Mouse (Mus musculus) kidney, adult 2 months (tissue): ENCODE measurements around the gene Ints5. TPM values are rescaled to one million over a fixed set of nuclear protein-coding genes. Genes with fewer than 3 reads are reported as not detected.

ENCODE experiments used
- DNase-seq: peaks from one replicate; pipeline ENCODE4 v3.0.0; 2021
- H3K27ac ChIP-seq: fragments of 200-500 bp; 2 replicates; pipeline ENCODE4 v1.5.1; 2012; ENCODE audit warnings: low read depth, low read length, control low read depth, inconsistent platforms; ENCODE audit not compliant: insufficient read depth
- H3K27me3 ChIP-seq: fragments of 200-500 bp; replicated peaks from 2 replicates; pipeline ENCODE4 v1.6.1; 2012; ENCODE audit warnings: mild to moderate bottlenecking, moderate library complexity, low read length, inconsistent platforms; ENCODE audit not compliant: control insufficient read depth, insufficient read depth
- H3K36me3 ChIP-seq: fragments of 200-500 bp; 2 replicates; pipeline ENCODE4 v1.6.1; 2012; ENCODE audit warnings: mild to moderate bottlenecking, moderate library complexity, low read length, inconsistent platforms; ENCODE audit not compliant: control insufficient read depth, insufficient read depth
- H3K4me1 ChIP-seq: fragments of 200-500 bp; 2 replicates; pipeline ENCODE4 v1.6.1; 2011; ENCODE audit warnings: low read length; ENCODE audit not compliant: control insufficient read depth, insufficient read depth
- H3K4me3 ChIP-seq: fragments of 200-500 bp; 2 replicates; pipeline ENCODE4 v1.5.1; 2011; ENCODE audit warnings: mild to moderate bottlenecking, low read depth, low read length, control low read depth; ENCODE audit not compliant: insufficient read depth
- CTCF ChIP-seq: fragments of 200-500 bp; conservative IDR thresholded peaks from 2 replicates; pipeline ENCODE4 v1.5.1; 2011; ENCODE audit warnings: low read depth, mild to moderate bottlenecking, control low read depth, low read length, moderate library complexity, mixed read lengths; ENCODE audit not compliant: insufficient read depth, insufficient read length
- POLR2A ChIP-seq: fragments of 200-500 bp; IDR thresholded peaks from one replicate; pipeline ENCODE4 v1.6.1; 2011; ENCODE audit warnings: low read depth, low read length, control low read depth
- WGBS: fragments of 180-500 bp; shearing (Covaris S2); methylation state at CpG from one replicate; pipeline ENCODE4 v1.1.7; 2018; 5-methylcytosine and 5-hydroxymethylcytosine counted together
- polyA plus RNA-seq: library from polyadenylated mRNA; depleted of rRNA; stranded (reverse); fragments of >200 nt; gene quantifications from 2 replicates; pipeline ENCODE4 v1.2.3, GENCODE M21; 2012; rRNA removed

Gene Ints5
- polyA plus RNA-seq, 1 experiment: 16.7 TPM

DNA sequence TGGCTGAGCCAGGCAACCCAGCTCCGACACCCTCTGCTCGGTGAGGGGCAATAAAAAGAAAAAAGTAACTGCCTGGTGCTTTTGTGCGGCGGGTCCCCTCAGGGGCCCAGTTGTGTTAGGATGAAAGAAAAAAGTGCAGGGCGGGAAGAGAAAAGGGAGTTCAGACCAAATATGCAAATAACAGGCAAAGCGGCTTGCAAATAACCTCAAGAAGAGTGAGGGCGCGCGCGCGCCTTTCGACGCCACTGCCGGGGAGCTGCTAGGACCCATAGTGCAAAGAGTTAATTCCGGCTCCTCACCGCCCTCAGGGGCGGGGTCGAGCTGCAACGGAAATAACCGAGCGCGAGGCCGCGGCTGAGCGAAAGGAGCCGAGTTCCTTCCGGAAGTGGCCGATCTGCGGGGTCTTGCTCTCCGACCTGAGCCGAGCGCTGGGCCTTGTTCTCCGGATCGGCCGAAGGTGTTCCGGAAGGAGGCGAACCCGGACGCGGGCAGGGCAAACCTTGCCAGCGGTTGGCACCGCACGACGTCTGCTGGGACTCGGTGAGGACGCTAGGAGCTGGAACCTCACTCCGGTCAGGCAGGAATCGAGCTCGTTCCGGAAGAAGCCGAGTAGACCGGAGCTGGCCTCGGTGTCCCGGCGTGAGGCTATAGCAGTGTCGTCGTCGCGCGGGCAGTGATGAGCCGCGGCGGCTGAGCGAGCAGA is 48.9 kb downstream of the Ints5 start, which contains the start of gene Mta2:
TSS of gene Mta2 (plus strand) at position 361 of the 703 bp plus-strand sequence.
- TF ChIP-seq CTCF: no peak
- peak; percentile 69 for TF ChIP-seq POLR2A
- WGBS: under 1% methylated on average over 64 of the region's 64 CpGs

DNA sequence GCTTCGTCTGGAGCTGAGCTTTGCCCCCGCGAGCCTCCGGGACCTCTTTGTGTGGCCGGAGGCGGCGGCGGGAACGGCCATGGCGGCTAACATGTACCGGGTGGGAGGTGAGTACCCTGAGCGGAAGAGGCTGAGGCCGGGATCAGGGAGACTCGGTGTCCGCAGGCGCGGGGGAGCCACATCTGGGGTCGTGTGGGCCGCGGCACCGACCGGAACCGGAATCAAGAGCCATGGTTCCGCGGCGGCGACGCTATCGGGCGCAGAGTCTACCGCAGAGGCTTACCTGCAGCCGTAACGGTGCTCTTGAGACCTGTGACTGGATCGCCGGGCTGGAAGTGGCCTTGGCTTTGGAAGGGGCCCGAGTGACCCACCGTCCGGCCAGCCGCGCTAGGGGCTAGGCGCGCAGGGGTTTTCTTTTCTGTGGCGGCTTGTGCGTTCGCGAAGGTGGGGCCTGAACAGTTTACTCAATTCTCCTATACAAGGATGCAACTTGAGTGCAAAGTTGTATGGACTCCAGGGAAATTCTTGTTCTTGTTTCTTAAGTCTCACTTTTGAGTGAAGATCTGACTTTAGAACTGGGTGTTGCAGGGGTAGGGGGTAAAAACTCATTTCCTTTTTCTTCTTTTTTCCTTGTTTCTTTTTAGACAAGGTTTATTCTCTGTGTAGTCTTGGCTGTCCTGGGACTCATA is 49.6 kb downstream of the Ints5 start:
- WGBS: under 1% methylated on average over 45 of the region's 46 CpGs
- no peak for TF ChIP-seq CTCF
- no peak for TF ChIP-seq POLR2A
- no peaks in the 10 kb centered on the region for H3K27me3 ChIP-seq
- peaks cover 9% of the 10 kb centered on the region for H3K36me3 ChIP-seq
- peak overlapping the region; percentile 94 for H3K27ac ChIP-seq
- peak; percentile 66 for DNase-seq
- H3K4me1 ChIP-seq: peaks cover 4% of the 10 kb centered on the region; the same call in 1 of the 2 replicates
- H3K4me3 ChIP-seq: peak overlapping the region; percentile 88

More for the DNA sequence above, 48.9 kb downstream of the Ints5 start, which contains the start of gene Mta2:
- Histone ChIP-seq H3K4me3 (peak within 1 kb of the TSS; percentile 88), H3K36me3 (peaks cover 7% of the 10 kb centered on the region), H3K27me3 (no peaks in the 10 kb centered on the region), H3K4me1 (peaks cover 7% of the 10 kb centered on the region; the same call in 1 of the 2 replicates), H3K27ac (peak within 1 kb of the TSS; percentile 94)
- DNase-seq: peak; percentile 98

DNA sequence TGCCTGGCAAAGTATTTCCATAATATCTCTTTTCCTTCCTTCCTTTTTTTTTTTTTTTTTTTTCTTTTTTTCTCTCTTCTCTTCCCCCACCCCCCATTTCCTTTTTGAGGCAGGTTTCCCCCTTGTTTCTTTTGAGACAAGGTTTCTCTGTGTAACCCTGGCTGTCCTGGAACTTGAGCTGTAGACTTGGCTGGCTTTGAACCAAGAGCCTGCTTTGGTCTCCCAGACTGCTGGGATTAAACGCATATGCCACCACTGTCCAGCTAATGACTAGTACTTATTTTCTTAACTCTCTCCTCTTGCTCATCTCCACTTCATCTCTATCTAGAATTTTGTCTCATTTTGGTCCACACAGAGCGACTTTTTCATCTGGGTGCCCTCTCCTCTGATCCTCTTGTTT is 50.2 kb downstream of the Ints5 start:
- peak overlapping the region; percentile 88 for H3K4me3 ChIP-seq
- no peaks in the 10 kb centered on the region for H3K27me3 ChIP-seq
- 45% methylated on average over 2 of the region's 2 CpGs for WGBS
- H3K4me1 ChIP-seq: peaks cover 4% of the 10 kb centered on the region; the same call in 1 of the 2 replicates
- no peak overlapping the region for H3K27ac ChIP-seq
- H3K36me3 ChIP-seq: peaks cover 11% of the 10 kb centered on the region
- DNase-seq: no peak
- TF ChIP-seq POLR2A (no peak), CTCF (no peak)

DNA sequence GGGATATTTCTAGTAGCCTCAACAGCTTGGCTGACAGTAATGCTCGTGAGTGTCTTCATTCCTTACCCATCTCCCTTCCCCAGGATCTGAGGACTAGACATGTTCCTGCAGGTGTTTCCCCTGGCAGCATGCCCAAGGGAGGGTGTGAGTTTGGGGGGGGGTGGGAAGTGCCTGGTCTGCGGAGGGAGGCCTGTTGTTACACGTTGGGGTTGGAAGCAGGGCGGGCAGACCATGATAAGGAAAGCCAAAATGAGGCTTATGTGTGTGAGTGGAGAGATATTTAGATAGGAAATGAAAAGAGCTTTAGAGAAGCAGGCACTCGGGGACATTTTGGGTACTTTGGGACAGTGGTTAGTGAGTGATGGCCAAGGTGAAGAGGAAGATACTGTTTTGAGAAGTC is 51.3 kb downstream of the Ints5 start:
- DNase-seq: peak; percentile 40
- no peak for TF ChIP-seq CTCF
- TF ChIP-seq POLR2A: no peak

DNA sequence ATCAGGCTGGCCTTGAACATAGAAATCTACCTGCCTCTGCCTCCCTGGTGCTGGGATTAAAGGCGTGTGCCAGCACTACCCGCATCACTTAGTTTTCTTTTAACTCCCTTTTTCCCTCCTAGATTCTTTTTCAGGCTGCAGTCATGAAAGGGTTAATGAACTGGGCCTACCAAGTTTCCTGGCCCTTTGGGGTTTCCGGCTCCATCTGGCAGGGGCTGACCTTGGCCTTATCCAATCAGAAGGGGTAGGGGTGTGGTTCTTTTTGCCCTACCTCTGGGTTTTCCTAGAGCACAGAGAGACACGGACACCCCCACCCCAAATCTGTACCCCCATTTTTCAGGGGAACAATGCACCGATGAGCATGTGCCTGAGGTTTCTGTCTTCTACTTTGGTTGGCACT is 51.9 kb downstream of the Ints5 start:
- TF ChIP-seq POLR2A (no peak), CTCF (no peak)
- no peaks in the 10 kb centered on the region for H3K27me3 ChIP-seq
- DNase-seq: peak; percentile 84
- peaks cover 4% of the 10 kb centered on the region; the same call in 1 of the 2 replicates for H3K4me1 ChIP-seq
- 19% methylated on average over 5 of the region's 5 CpGs for WGBS
- H3K27ac ChIP-seq: no peak overlapping the region
- H3K4me3 ChIP-seq: no peak overlapping the region
- H3K36me3 ChIP-seq: peaks cover 11% of the 10 kb centered on the region

More for the DNA sequence above, 51.3 kb downstream of the Ints5 start:
- Histone ChIP-seq H3K4me3 (no peak overlapping the region), H3K36me3 (peaks cover 11% of the 10 kb centered on the region), H3K4me1 (peaks cover 4% of the 10 kb centered on the region; the same call in 1 of the 2 replicates), H3K27ac (no peak overlapping the region), H3K27me3 (no peaks in the 10 kb centered on the region)
- WGBS: 43% methylated on average over 5 of the region's 5 CpGs

DNA sequence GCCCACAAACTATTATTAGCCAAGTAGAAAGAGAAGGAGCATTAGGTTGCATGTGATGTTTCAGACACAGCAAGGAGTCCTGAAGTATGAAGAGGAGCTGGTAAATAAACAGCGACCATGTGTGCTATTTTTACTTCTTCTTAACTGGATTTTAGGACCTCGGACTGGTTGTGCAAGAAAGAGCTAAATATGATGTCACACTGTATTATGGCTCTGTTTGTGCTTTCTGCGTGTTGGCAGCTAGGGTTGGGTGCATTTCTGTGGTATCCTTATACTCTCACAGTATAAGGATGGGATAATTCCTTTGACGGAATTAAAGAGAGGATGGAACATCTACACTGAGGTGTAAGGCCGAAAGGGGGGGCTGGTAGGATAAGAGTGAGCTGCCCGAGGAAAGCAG is 52.4 kb downstream of the Ints5 start:
- no peak for DNase-seq
- 60% methylated on average over 6 of the region's 6 CpGs for WGBS
- peaks cover 11% of the 10 kb centered on the region for H3K36me3 ChIP-seq
- H3K27ac ChIP-seq: no peak overlapping the region
- peaks cover 4% of the 10 kb centered on the region; the same call in 1 of the 2 replicates for H3K4me1 ChIP-seq
- TF ChIP-seq CTCF: no peak
- H3K4me3 ChIP-seq: no peak overlapping the region
- no peaks in the 10 kb centered on the region for H3K27me3 ChIP-seq

DNA sequence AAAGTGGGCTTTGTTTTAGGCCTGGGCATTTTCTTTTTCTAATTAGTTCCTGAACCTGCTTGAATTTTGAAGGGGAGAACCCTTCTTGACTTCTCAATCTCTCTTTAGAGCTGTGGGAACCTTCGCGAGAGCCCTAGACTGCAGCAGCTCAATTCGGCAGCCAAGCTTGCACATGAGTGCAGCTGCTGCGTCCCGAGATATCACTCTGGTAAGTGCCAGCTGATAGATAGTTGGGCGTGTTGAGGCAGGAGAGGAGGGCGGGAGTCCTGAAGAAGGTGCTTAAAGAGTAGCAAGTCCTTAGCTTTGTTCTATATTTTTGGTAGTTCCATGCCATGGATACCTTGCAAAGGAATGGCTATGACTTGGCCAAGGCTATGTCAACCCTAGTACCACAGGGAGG is 54.1 kb downstream of the Ints5 start:
- TF ChIP-seq POLR2A (no peak), CTCF (no peak)
- Histone ChIP-seq H3K4me1 (peaks cover 4% of the 10 kb centered on the region; the same call in 1 of the 2 replicates), H3K4me3 (no peak overlapping the region), H3K36me3 (peaks cover 13% of the 10 kb centered on the region), H3K27me3 (no peaks in the 10 kb centered on the region), H3K27ac (no peak overlapping the region)
- no peak for DNase-seq
- 92% methylated on average over 7 of the region's 7 CpGs for WGBS

Other genes with a start within 250 kb of the Ints5 start
- gene Chrm1, start 229.2 kb upstream of the Ints5 start, polyA plus RNA-seq: 0.53 and 0.62 TPM in 2 replicates
- gene Slc3a2, start 169.6 kb upstream of the Ints5 start, polyA plus RNA-seq: 560 and 573 TPM in 2 replicates
- 28.2 and 29.3 TPM in 2 replicates for gene Wdr74, start 157.2 kb upstream of the Ints5 start, polyA plus RNA-seq
- gene 1700092M07Rik, start 152.3 kb upstream of the Ints5 start, polyA plus RNA-seq: 0.39 TPM in 1 of 2 replicates, not detected in the other
- 51.4 and 59.4 TPM in 2 replicates for gene Stx5a, start 151.6 kb upstream of the Ints5 start, polyA plus RNA-seq
- gene Nxf1, start 135.9 kb upstream of the Ints5 start, polyA plus RNA-seq: 84.0 and 89.7 TPM in 2 replicates
- 238 and 291 TPM in 2 replicates for gene Tmem223, start 122.0 kb upstream of the Ints5 start, polyA plus RNA-seq
- 105 and 110 TPM in 2 replicates for gene Tmem179b, start 118.5 kb upstream of the Ints5 start, polyA plus RNA-seq
- gene Taf6l, start 106.6 kb upstream of the Ints5 start, polyA plus RNA-seq: 10.4 and 12.1 TPM in 2 replicates
- gene Polr2g, start 94.4 kb upstream of the Ints5 start, polyA plus RNA-seq: 60.7 and 72.9 TPM in 2 replicates
- 1.4 and 1.6 TPM in 2 replicates for gene Zbtb3, start 90.5 kb upstream of the Ints5 start, polyA plus RNA-seq
- gene Ttc9c, start 73.7 kb upstream of the Ints5 start, polyA plus RNA-seq: 15.4 and 18.7 TPM in 2 replicates
- 19.3 and 25.5 TPM in 2 replicates for gene Hnrnpul2, start 73.0 kb upstream of the Ints5 start, polyA plus RNA-seq
- 3.5 TPM in 1 of 2 replicates, not detected in the other for gene AC129217.1, start 63.2 kb upstream of the Ints5 start, polyA plus RNA-seq
- 204 and 214 TPM in 2 replicates for gene Bscl2, start 55.5 kb upstream of the Ints5 start, polyA plus RNA-seq
- 0.29 and 0.83 TPM in 2 replicates for gene Gng3, start 53.8 kb upstream of the Ints5 start, polyA plus RNA-seq
- 0.87 and 1.5 TPM in 2 replicates for gene Lrrn4cl, start 42.2 kb upstream of the Ints5 start, polyA plus RNA-seq
- gene Ubxn1, start 21.5 kb upstream of the Ints5 start, polyA plus RNA-seq: 121 and 133 TPM in 2 replicates
- gene Uqcc3, start 12.1 kb upstream of the Ints5 start, polyA plus RNA-seq: 49.4 and 74.7 TPM in 2 replicates
- 1.6 and 2.2 TPM in 2 replicates for gene Lbhd1, start 9.3 kb upstream of the Ints5 start, polyA plus RNA-seq
- gene Gm49403, start 9.1 kb upstream of the Ints5 start, polyA plus RNA-seq: not detected in 2 replicates
- 21.7 and 23.9 TPM in 2 replicates for gene 1810009A15Rik, start 4.2 kb upstream of the Ints5 start, polyA plus RNA-seq
- gene Gm49416, start 4.1 kb upstream of the Ints5 start, polyA plus RNA-seq: not detected in 2 replicates
- gene Ganab, start 5.1 kb downstream of the Ints5 start, polyA plus RNA-seq: 130 and 136 TPM in 2 replicates
- 105 and 125 TPM in 2 replicates for gene B3gat3, start 27.4 kb downstream of the Ints5 start, polyA plus RNA-seq
- gene Rom1, start 36.4 kb downstream of the Ints5 start, polyA plus RNA-seq: 12.0 and 13.9 TPM in 2 replicates
- gene Eml3, start 36.5 kb downstream of the Ints5 start, polyA plus RNA-seq: 35.1 and 35.7 TPM in 2 replicates
- 16.9 and 19.8 TPM in 2 replicates for gene Mta2, start 48.9 kb downstream of the Ints5 start, polyA plus RNA-seq
- gene Tut1, start 60.8 kb downstream of the Ints5 start, polyA plus RNA-seq: 14.1 and 14.3 TPM in 2 replicates
- gene Eef1g, start 74.0 kb downstream of the Ints5 start, polyA plus RNA-seq: 203 and 236 TPM in 2 replicates
- 11.9 TPM in 2 replicates for gene Ahnak, start 96.3 kb downstream of the Ints5 start, polyA plus RNA-seq
- gene Scgb1a1, start 195.0 kb downstream of the Ints5 start, polyA plus RNA-seq: 0.22 TPM in 1 of 2 replicates, not detected in the other
- gene Asrgl1, start 242.6 kb downstream of the Ints5 start, polyA plus RNA-seq: 1.9 and 3.5 TPM in 2 replicates